Mouse (Mus musculus) layer of hippocampus, postnatal 10 days (tissue): ENCODE results near the gene Col9a1. TPM values are rescaled to one million over a fixed set of nuclear protein-coding genes. Genes with fewer than 3 reads are reported as not detected.

ENCODE experiments used
- DNase-seq, 2 experiments: peaks; one replicate each; pipeline ENCODE4 v3.0.0; 2021; ENCODE audit warnings: low spot score in 2 of 2
- total RNA-seq, 2 experiments: library from RNA; stranded (reverse); gene quantifications; 2 replicates each; pipeline ENCODE4 v1.2.3; 2021

Col9a1 gene
- total RNA-seq, 2 experiments from 2014 or later: 2.6 to 2.9 TPM

DNA sequence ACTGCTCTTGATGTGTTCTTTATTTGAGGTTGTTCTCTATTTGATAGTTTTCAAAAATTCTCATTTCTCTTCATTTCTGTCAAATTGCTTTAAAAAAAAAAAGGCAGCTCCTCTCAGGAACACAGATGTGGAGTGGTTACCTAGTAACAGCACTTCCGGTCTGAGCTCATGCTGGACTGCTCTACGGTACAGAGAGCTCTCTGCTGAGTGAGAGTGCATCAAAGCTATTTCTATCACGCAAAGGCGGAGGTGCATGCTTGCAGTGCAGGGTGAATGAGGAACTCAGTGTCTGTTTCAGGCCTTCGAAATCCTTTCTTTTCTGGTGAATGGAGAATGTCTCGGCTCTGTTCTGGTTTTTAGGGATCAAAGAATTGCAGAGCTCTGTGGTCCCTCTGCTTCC is 41.6 kb downstream of the Col9a1 start:
- no peak for DNase-seq

DNA sequence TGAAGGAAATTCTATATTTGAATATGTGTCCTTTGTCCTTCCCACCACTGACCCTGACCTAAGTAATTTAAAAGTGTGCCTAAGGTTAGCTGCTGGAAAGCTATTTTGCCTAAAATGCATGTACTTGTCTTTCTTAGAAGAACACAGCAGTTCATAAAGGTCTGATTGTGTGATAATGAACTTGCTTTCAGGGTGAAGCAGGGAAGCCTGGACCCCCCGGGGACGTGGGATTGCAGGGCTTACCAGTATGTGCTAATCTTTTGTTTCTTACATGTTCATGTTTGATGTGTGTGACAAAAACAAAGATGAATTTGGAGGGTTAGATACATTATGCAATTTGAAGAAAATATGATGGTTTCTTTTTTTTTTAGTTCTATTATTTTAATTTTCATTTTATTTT is 44.8 kb downstream of the Col9a1 start:
- DNase-seq: no peak

DNA sequence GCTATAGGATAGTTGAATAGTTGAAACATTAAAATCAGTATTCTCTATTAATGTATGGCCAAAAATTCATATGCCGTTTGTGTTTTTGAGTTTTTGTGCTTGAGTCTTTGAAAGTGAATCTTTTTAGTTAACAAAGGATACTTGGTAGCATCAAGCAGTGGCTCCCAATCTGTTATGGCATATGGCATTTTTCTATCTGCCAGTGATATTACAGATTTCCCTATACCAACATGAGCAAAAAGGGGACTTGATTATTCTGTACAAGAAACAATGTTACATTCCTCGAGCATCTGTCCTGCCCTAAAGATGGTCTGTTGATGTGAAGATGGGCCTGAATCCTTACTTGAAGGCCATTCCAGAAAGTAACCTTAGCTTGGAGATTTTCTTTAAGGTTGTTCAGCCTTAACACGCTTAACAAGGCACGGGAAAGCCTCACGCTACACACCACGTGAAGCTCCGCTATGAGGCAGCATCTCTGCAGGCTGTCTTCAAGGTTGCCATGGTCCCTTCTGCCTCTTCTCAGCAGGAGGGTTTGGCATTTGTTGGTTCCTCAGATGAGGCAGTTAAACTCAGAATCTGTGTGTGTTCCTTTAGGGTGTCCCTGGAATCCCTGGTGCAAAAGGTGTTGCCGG is 45.7 kb downstream of the Col9a1 start:
- peak in 1 of 2 experiments; percentile 44 for DNase-seq

DNA sequence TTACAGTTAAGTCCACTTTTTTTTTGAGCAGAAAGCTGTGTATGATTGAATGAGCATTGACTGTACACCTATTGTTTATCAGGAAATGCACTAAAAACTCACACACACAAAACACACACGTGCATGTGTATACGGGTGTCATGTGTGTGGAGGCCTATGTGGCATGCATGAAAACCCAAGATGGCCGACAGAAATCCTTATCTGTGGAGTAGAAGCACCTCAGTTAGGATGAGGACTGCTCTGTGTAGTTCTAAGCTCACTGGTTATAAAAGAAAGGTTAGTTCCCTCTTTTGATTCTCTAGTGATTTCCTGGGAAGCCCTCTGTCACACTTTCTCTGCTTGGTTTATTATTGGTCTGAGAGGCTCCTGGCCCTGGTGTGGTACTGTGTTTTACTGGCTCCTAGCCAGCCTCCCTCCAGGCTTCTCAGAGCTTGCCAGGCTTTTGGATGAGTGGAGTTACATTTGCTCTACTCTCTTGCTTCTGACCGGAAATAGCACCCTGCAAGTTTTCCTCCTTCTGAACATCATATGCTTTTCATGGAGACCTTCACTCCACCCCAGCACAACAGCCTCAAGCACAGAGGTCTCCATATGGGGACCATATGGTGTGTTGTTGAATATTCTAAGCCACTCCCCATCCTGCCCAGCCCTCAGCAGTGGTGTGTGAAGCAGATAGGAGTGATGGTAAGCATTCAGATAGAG is 48.6 kb downstream of the Col9a1 start:
- no peak for DNase-seq

DNA sequence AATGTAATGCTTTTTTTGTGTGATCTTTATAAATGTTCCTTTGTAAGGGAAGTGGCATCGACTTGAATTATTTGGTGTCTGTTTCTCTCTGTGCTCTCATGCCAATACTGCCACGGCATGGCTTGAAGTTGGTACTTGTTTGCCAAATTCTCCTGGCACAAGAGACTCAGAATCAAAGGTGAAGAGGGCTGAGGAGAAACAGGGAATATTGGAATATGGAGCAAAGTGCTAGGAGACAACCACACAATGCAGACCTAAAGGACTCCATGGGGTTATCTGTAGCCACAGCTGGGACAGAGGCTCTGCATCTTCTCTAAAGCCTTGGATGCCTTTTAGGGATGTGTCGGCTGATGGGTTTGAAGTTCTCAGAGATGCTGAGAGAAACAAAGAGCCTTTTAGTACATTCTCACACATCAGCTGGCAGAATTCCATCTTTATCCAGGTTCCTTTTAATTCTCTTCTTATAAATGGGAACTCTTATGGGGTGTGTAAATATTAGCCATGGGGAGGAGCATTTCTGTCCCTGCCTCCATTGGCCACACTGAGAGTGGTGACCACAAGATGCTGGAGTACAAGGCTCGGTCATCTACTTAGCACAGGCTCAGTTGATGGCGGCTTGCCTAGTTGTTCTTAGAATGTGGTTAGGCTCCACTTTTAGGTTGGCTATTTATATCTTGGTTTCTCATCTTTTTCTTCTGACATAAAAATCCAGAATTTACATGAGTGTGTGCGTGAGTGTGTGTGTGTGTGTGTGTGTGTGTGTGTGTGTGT is 49.7 kb downstream of the Col9a1 start:
- no peak for DNase-seq

DNA sequence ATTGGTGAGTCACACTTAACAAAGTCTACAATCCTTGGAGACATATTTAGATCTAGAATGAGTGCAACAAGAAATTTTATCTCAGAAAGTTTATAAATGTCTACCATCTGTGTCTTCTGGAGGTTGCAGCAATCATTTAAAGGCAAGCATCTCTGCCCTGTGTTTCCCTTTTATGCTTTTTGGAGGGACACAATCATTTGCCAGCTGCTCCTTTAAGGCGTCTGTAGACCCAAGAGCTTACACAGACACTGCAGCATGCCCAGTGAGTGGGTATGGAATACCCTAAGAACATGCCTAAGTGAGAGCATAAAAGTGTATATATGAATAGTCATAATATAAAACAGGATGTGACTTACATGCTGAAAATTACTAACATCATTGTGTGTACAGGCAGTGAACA is 52.1 kb downstream of the Col9a1 start:
- no peak for DNase-seq

DNA sequence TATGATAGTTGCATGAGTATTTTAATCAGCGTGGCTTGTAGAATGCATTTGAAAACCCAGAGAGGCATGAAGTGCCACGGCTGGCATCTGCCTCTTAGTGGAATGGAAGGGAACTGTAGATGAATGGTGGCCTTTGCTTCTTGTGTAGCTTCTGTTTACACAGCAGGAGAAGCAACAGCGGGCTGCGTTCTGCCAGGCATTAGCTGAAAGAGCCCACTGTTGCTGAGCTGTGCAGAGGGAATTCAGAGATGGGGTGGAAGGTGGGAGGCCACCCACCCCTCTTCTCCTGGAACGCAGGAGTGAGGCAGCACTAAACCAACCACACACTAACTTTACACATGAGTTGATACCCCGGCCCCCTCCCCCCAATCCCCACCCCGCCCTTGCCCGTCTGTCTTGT is 53.0 kb downstream of the Col9a1 start:
- peak; percentile 37 to 48 for DNase-seq

DNA sequence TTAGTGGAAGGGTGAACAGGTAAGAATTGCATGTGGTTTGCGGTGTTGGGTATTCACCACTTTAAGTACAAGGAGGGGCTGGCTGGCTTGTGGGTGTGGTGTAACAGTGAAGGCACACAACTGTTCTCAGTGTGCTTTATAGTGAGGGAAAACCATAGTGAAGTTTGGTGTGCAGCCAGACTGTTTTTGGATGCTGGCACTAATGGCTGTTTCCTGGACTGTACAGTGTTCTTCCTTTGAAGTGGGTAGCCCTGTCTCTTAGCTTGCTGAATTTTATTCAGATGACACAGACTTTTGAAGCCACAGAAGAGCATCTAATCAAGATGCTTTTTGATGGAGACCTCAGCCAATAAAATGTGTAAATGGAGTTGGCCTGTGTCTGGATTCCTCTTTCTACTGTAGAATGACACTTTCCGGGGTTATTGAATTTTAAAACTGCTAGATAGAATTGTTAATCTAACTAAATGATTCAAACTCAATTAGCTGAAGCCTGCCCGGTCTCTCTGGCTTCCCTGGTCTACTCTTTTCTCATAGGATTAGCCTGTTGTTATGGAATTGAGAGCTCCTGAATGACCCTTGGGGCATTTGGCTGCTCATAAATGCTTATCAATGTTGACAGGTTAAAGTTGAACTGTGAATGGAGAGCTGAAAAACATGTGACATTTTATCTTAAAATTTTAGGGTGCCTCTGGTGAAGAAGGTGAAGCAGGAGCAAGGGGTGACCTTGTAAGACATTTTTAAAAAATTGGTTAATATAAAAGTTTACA is 54.3 kb downstream of the Col9a1 start:
- DNase-seq: no peak

DNA sequence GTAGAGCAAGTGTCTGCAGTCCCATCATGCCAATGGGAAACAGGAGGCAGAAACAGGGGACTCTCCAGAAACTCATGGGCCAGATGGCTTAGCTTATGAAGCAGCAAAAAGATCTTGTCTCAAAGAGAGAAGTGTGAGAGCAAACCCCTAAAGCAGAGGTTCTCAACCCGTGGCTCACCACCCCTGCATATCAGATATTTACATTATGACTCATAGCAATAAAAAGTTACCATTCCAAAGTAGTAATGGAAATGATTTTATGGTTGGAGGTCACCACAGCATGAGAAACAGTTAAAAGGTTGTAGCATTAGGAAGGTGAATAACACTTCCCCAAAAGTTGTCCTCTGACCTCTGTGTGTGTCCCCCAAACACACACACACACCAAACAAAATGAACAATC is 58.9 kb downstream of the Col9a1 start:
- DNase-seq: no peak

DNA sequence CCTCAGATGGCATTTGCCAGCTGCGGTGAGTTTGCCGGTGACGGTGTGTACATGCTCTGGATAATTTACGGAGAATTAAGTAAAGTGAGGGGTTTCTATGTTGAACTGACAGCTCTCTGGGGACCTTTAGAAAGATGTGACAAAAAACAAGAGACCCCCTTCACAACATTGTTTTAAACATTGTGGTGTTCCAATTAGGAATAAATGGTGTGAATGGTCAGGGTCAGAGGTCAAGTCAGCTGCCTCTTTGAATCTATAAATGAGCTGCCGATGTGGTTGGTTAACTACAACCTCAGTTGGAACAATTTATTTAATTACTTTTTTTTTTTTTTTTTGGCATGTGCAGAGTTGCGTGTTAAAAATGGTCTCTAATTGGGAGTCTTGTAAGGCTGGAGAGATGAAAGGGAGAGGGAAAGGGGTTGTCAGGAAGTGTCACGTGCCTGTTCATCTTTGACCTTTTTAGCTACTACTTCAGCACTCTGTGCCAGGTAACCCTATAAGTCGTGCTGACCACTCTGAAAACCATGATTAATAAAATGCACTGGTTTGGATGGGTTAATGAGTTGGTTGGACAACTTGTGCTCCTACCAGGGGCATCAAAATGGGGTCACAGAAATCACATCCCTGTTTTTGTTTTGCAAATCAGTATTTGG is 62.8 kb downstream of the Col9a1 start:
- no peak for DNase-seq

DNA sequence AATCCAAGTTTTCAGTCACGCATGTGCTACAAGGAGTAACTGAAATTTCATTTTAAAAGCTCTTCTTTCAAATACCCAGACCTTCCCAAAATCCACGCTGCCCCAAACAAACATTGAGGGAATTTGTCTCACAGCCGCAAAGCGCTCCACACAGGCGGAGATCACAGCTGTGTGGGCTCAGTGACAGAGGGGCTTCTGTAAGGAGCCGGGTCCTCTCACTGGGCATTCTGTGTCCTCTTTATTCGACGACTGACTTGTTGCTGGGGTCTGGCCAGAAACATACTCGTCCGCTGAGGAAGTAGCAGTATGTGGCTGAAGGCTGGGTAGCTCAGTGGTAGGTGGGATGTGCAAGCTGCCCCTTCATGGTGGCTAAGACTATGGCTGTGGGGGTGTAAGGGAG is 67.5 kb downstream of the Col9a1 start:
- DNase-seq: no peak

DNA sequence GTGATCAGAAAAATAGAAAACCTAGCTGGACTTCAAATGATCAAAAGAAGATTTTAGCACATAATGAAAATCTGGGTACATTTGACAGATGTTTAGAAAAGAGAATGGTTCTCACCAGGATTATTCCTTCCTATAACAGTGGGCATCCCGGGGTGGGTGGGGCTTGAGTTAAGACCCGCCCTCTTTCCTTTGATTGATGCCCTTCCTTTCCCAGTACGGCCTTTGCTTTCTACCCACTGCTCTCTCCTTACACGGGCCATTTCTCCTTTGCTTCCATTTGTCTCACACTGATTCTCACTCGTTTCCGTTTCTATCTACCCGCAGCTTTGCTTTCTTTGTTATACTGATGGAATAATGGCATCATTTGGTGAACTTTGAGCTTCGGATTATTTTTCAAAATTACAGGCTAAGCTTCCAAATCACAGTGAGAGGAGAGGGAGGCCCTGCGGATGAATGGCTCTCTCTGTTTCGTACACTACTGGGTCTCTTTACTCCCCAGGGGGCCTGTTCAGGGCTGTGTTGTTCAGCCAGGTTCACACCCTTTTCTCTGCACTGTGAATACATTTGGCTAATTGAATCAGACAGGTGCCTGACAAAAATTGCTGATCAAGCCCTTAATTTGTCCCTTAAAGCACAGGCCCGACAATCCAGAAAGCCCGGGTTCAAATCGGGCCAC is 68.4 kb downstream of the Col9a1 start:
- no peak for DNase-seq

DNA sequence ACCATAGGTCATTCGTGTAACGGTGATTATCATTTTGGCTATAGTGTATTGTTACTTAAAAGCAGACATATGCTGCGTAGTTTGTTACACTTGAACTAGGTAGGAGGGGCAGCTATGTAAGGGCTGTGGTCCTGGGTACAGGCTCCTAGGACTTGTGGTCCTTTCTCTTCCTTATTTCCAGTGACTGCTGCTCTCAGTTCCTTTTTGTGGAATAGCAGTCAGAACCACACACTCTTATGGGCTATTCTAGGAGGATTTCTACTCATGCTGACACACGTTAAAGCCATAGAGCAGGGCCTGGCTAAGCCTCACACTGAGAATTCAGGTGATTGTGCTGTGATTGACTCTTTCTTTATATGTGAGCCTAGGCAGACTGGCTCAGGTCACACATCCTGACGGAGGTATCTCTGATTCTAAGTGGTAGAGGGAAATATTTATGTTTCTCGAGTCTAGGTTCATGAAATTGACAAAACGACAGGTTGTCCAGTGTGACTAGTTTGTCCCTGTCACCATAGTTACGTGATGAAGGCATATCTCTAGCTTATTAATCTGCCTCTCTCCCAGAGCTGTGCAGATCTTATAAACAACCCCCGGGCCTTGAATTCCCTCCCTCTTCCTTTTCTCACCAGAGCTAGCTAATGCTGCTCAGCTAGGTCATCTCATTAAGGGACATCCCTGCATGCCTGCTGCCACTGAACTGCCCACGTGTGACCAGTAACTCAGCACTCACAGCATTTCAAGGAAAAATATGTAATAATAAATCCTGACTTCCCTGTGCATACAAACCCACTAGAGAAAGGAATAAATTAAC is 71.1 kb downstream of the Col9a1 start:
- no peak for DNase-seq

DNA sequence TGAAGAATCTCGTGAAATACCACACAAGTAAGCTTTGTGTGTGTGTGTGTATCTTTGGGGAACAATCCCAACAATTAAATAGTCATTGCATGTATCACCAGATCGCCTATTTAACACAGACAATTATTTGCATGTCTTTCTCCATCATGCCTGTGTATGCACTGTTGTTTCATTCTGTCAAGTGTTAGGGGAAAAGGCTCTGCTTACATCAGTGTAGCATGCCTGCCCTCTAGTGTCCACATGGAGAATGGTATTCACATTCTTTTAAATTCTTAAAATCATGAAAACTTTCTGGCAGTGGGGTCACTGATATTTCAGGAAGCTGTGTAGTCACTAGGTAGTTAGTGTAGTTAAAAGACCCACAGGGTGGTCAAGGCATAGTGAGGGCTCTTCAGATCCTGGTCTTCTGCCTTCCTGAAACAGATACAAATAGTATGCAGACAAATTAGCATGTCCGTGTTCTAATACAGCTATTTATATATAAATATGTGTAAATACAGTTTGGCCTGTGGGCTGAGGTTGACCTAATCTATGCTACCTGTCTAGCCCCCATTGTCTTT is 71.8 kb downstream of the Col9a1 start:
- DNase-seq: peak in 1 of 2 experiments; percentile 53

DNA sequence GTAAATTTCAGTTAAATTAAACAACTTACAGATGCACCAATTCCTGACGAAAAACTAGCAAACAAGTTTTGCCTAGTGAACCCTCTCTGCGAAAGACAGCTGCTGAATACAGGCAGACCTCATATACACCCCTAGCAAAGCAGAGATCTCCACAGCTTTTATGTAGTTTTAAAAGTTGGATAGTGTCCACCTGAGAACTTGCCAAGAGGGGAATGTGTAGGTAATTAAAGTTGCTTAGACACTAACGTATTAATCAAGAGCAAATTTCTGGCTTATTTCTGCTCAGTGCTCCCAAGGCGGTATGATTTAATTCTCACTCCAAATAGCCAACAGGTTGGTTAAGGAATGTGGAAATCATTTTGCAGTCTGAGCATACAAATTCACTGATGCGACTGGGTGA is 80.6 kb downstream of the Col9a1 start:
- no peak for DNase-seq

DNA sequence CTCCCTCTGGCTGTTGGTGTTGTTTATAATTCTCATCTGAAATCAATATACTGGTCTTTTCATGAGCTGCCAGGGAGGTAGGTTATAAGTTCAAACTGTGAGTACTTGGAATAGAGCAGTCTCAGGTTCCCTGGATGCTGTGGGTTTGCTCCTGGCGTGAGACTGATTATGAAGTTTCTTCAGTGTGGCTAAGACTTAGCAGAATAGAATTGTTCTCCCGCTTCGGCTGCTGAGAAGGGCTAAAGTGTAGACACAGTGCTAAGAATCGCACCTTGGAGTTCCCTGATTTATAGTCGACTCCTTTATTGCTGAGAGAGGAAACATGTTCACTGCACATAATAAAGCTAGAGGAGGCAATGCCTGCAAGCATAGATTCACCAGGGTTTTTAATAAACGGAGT is 82.0 kb downstream of the Col9a1 start:
- DNase-seq: no peak

DNA sequence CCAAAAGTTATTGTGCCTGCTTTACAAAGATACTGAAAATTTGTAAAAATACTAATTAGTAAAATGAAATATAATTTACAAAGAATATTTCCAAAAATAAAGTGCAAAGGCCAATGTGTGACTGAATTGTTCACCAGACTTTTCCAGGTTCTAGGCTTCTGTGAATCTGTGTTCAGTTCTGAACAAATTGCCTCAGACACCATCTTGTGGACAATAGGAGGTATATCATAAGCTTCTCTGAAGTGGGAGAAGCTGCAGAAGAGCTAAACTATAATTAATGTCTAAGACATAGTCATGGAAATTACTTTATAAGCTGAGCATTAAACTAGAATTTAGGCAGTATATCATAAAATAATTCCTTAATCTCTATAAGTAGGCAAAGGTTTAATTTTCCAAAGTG is 83.8 kb downstream of the Col9a1 start:
- no peak for DNase-seq

DNA sequence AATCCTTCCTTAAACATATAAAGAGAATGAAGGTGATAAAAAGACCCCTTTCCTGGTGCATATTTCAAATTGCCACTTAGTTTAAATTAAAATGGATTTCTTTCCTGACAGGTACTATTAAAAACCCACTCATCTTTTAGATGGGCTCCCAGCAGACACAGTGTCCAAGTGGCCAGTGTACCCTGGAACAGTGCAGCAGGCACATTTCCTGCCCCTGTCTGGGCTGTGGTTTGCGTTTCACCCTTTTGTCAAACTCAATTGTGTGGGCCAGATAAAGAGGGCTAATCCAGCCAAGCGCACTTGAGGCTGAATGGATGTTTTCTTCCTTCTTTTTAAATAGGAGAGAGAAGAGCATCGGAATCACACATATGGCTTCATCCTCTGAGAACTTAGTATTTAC is 89.6 kb downstream of the Col9a1 start:
- DNase-seq: no peak

DNA sequence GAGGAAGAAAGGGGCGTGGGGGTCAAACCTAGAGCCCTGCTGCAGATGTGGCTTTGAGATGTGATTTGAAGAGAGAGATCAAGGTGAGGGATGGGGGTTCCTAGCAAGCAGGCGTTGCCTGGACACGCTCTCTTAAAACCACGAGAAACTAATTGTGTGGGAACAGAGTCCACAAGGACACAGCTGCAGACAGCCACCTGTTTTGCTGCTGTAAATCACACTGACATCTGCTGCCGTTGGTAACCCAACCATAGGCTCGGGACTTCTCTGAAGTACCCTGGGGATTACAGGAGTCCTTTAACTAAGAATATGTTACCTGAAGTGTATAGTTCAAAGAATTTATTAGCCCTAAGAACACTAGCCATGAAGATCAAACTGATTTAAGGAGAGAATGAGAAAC is 109.0 kb downstream of the Col9a1 start:
- no peak for DNase-seq
